Mouse (Mus musculus) left cerebral cortex, postnatal 14 days (tissue): Measurements from ENCODE around the gene Sipa1l1. TPM values are rescaled to one million over a fixed set of nuclear protein-coding genes. Genes with fewer than 3 reads are reported as not detected.
A peak's percentile ranks its signal among the peaks of the same experiment; 100 is the strongest.

Source experiments
- DNase-seq, 2 experiments: peaks; one replicate each; pipeline ENCODE4 v3.0.0; 2021 to 2022; ENCODE audit warnings: low spot score in 2 of 2, mixed read lengths in 1 of 2
- intact Hi-C: fragments of 180-260 bp; cut with DNase I; formaldehyde crosslinking; loops from one replicate; pipeline ENCODE4 v1.15.1; 2025
- total RNA-seq, 2 experiments: library from RNA; stranded (reverse); gene quantifications; 2 replicates each; pipeline ENCODE4 v1.2.3; 2021

The Sipa1l1 gene
- total RNA-seq, 2 experiments from 2014 or later: 169 to 183 TPM

DNA sequence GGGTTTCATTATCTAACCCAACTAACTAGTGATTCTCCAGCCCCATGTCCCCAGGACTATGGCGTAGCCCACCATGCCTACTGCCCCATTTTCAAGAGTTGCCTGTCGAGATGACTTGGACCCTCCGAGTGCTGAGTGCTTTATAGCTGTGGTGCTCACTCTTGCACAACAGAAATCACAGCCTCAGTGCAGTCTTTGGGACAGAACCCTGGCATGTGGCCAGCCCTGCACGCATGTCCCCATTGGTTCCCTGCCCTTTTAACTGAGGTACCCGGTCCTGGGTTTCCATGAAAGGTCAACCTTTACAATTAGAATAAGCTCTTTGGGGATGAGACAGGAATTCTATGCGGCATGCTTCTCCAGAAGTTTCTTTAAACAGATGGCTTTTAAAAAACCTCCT, 181.8 kb downstream of the Sipa1l1 start:
- DNase-seq: no peak
- intact Hi-C loops: no loop called here

DNA sequence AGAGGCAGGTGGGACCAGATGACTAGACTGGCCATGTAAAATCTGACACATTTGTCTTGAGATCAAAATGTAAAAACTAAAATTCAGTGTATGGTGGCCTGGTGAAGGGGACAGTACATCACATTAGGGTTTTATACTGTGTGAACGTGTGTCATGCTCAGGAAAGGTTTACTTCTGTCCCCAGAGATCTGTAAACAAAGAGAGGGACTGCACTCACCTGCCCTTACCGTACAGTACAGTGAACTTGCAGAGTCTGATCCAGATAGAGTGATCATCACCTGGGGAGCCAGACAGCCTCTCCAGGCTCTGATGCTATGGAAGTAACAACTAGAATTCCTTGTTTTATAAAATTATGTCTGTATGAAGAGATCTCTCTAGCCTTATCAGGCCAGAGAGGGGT, 184.5 kb downstream of the Sipa1l1 start:
- no peak for DNase-seq
- intact Hi-C loops: no loop called here

DNA sequence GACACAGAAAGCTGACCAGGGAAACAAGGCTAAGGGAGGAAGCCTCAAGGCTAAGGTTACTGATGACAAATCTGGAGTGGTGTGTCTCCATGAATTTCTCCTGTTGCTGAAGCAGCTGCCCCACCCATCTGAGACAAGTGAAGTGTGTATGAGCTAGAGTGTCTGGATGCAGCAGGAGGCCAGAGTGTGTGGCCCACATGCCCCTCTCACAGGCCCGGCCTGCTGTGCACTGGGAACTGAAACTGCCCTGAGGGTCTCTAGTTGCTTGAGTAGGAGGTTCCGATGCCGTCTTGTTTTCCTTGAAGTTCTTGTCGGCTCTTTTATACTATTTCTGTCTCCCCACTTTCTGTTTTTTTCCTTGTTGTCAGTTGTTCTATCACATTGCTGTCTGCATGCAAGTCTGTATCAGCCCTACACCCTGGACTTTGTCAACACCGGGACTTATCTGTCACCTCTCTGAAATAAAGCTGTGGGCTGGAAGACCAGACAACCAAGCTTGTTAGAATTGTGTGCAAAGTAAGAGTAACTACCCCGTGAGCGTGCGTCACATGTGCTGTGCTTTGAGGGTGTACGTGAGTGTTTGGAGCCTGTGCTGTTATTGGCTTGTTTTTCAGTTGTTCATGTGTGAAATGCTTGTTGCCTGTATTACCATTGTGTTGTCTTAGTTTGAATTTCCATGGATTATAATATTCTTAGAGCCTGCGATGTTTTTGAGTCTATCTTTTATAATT, 186.5 kb downstream of the Sipa1l1 start:
- DNase-seq: no peak
- intact Hi-C loops: no loop called here

DNA sequence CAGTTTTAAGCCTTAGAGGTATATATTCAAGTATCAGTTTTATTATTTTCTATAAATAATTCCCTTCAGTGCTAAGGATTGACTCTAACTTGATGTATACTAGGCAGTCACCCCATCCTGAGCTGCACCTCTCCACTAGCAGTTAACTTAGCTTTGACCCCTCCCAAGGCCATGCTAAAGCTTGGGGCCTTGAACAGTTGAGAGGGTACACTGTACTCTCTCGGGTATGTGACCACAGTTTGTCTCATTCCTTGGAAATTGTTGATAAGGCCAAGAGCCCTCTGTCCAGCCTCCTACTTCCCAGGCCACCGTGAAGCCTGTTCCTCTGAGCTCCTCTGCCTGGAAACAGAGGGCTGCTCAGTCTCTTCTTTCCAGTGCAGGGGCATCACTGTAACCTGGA, 187.4 kb downstream of the Sipa1l1 start:
- intact Hi-C loops: no loop called here
- DNase-seq: no peak

DNA sequence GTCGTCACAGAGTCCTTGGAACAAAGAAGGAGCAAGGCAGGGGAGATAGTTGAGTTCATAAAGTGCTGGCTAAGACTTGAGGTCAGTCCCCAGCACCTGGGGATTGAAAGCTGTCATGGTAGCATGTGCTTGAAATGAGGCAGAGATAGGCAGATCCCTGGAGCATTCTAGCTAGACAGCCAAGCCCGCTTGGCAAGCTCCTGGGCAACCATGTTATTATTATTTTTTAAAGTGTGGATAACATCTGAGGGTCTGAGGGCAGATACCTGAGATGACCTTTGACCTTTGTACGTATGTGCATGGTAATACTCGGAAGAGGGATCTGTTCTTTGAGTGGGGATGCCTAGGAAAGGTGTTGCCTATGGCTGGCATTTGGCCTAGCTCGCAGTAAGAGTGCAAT, 188.3 kb downstream of the Sipa1l1 start:
- intact Hi-C loops: no loop called here
- no peak for DNase-seq

DNA sequence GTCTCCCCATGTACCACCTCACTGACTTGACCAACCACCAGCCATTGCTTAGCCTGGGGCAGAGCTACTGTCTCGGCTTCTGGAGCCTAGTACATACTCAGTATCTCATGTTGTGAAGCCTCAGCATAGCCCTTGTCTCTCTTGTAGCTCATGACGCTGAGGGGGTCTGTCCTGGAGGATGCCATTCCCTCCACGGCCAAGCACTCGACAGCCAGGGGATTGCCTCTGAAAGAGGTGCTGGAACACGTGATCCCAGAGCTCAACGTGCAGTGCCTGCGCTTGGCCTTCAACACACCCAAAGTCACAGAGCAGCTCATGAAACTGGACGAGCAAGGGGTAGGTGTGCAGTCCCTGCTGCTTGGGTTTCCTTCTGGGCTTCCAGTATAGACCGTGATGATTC, 193.7 kb downstream of the Sipa1l1 start:
- intact Hi-C loops: no loop called here
- no peak for DNase-seq

DNA sequence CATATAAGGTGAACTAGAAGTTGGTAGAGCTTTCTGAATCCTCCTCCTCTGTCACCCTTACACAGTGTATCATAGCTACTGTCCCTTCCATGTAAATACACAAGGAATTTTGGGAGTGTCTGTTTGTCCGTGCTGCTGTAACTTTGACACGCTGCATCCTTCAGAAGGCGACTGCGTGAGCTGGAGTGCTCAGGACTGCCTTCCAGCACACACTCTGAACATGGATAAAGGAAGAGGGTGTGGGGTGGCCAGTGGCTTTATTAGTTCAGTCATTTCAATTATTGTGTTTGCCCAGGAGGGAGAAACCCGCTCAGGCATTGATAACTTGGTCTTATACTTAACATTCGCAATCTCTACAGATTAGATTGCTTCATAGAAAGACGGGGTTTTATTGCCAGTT, 195.1 kb downstream of the Sipa1l1 start:
- no peak for DNase-seq
- intact Hi-C loops: no loop called here

GRCm38 (mm10) chr12:82365276-82365875, 196.3 kb downstream of the Sipa1l1 start:
- intact Hi-C loops: no loop called here
- DNase-seq: no peak

DNA sequence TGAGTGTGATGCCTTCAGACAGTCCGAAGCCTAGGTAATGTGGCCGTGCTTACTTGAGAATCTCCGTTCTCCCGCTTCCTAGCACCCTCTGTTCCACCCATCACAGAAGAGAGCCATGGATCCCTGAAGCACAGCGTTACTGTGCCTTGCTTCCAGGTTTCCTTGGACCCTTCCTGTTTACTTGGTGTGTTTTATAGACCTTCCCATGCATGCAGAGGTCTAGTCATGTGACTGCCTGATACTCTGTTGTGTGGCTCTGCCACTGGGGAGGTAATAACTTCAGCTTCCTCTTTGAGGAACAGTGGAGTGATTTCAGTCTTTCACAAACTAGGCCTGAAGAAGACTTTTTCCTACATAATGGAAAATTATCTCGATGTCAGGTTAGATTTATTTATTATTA, 197.6 kb downstream of the Sipa1l1 start:
- intact Hi-C loops: no loop called here
- no peak for DNase-seq

- DNase-seq: no peak
- intact Hi-C loops: no loop called here
Measured at GRCm38 (mm10) chr12:82367345-82367744, 198.2 kb downstream of the Sipa1l1 start.

DNA sequence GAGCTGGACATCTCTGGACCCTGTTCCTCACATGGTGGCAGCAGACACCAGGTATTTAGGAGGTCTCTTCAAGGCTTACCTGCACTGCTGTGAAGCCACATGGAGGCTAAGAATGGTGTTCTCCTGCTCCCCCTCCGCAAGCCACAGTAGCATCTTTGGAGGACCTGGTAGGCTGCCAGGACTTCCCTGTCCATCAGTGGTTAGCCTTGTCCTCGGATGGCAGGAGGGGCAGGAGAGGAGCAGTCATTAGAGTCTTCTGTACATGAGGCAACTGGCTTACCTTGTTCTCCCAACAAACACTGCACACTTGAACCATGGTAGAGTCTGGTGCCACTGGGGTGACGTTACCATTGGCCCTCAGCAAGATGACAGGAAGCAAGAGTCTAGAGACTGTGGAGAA, 198.9 kb downstream of the Sipa1l1 start:
- intact Hi-C loops: no loop called here

DNA sequence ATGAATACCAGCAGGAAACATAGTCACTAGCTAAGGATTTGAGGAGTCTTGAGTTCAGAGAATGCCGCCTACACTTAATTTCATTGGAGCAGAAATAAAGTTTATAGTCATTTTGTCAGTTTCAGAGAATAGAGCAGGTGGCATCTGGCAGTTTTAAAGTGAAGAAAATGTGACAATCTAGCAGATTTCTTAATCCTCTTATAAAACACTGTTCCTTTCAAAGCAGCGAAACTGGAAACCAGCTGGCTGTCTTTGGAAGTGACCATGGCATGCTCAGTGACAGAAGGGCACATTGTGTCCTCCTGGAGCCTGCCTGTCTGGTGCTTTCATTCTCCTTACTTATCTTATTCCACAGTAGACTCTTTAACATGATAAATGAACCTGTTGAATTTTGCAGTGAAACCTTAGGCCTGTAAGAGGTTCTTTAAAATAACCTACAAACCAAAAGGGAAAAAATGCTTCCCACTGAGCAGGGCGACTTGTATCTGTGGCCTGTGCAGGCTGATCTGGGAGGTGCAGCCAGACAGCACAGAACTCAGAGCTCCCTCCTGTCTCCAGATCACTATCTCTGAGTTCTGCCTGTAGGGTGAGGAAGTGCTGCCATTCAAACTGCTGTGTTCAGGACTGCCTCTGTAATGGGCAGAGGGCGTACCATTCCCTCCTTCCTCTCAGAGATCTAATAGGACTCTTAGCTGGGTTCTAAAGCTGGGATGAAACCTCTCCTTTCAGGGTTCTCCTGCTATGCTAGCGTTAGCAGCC, 200.5 kb downstream of the Sipa1l1 start:
- peak in 1 of 2 experiments; percentile 31 for DNase-seq
- intact Hi-C loops: no loop called here

More for the DNA sequence above, 198.9 kb downstream of the Sipa1l1 start:
- no peak for DNase-seq

- DNase-seq: no peak
Measured at GRCm38 (mm10) chr12:82371266-82371665, 202.1 kb downstream of the Sipa1l1 start.

DNA sequence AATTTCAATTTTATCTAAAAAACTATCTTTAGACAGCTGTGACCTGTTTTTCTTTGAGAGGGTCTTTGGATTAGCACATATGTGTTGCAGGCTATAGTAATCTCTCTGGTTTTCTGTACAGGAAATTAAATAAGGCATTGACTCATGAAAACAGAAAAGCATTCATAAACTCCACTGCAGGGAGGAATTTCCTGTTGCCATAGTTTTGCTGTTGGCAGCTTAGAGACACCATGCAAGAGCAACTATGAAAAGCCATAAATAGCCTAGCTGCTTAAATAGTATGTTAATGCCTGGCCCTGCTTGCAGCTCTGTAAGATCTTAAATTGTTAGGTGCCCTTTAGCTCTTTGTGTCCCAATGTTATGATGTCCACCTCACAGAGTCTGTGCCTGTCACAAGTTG, 204.9 kb downstream of the Sipa1l1 start:
- intact Hi-C loops: no loop called here
- peak in 1 of 2 experiments; percentile 61 for DNase-seq

More at GRCm38 (mm10) chr12:82371266-82371665, 202.1 kb downstream of the Sipa1l1 start:
- intact Hi-C loops: no loop called here

DNA sequence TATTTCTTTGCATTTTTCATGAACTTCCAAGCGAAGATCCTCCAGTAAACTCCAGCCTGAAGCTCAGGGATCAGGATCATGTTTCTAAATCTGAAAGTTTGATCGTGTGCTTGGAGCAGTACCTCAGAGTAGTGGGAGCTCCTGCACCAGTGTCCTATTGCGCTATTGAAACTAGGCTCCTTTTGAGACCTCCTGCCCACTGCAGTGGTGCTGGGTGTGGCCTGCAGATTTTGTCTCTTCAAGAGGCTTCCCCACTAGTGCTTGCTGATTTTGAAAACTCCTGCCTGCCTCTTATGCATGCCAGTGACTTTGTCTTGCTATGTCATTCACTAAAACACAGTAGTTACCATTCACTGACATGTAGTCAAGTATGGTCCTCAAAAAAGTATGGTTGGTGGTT, 213.8 kb downstream of the Sipa1l1 start:
- DNase-seq: no peak
- intact Hi-C loops: no loop called here

DNA sequence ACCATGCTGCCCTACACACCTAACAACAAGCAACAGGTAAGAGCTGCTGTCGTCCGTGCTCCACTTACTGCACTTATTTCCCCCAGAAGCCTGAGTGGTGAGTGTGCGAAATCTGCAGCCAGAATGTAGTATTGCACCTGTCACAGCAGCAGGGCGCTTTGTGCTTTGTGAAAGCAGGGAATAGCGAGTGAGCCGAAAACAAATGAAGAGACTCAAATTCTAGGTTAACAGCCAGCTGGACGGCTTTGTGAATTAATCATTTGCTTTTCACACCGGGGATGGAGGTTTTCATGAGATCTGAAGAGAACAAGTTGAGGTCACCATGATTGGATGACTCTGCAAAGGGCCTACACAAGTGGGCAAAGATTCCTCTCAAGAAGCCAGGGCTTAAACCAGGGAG, 215.6 kb downstream of the Sipa1l1 start:
- no peak for DNase-seq
- intact Hi-C loops: loop anchor here (5.0 kb wide), 1 partner anchor 42 kb away; no protein-coding TSS in a partner anchor

- intact Hi-C loops: loop anchor here (5.0 kb wide), 1 partner anchor 45 kb away; no protein-coding TSS in a partner anchor
Measured at GRCm38 (mm10) chr12:82387042-82387441, 217.9 kb downstream of the Sipa1l1 start.

DNA sequence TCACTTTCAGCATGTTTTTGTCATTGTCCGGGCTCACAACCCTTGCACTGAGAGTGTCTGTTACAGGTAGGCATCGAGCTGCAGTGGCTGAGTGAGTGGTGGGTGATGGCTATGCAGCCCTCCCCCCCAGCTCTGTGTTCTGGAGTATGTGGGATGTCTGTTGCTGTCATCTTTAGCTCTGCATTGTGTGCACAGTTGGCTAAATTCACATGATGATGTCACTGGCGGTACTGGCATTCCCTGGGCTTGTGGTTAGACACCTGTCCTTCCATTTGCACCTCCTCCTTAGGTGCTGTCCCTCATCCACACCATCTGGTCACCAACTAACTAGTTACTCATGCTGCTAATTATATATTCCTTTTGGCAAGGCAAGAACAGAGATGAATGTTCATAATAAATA, 218.5 kb downstream of the Sipa1l1 start:
- DNase-seq: peak; percentile 58 to 62
- intact Hi-C loops: loop anchor here (5.0 kb wide), 1 partner anchor 45 kb away; no protein-coding TSS in a partner anchor

More at GRCm38 (mm10) chr12:82387042-82387441, 217.9 kb downstream of the Sipa1l1 start:
- peak in 1 of 2 experiments; percentile 55 for DNase-seq

GRCm38 (mm10) chr12:82388144-82388543, 219.0 kb downstream of the Sipa1l1 start:
- intact Hi-C loops: loop anchor here (5.0 kb wide), 1 partner anchor 46 kb away; no protein-coding TSS in a partner anchor
- DNase-seq: no peak
